Mouse (Mus musculus): Measurements from ENCODE around the gene Eef1a2. TPM values are rescaled to one million over a fixed set of nuclear protein-coding genes. Genes with fewer than 3 reads are reported as not detected.

Eef1a2 gene
- polyA plus RNA-seq (2015; fragmentation: Nextera tagmentation; extraction: Ambion mirVana), result 36.2 and 38.2 TPM in 2 replicates

DNA sequence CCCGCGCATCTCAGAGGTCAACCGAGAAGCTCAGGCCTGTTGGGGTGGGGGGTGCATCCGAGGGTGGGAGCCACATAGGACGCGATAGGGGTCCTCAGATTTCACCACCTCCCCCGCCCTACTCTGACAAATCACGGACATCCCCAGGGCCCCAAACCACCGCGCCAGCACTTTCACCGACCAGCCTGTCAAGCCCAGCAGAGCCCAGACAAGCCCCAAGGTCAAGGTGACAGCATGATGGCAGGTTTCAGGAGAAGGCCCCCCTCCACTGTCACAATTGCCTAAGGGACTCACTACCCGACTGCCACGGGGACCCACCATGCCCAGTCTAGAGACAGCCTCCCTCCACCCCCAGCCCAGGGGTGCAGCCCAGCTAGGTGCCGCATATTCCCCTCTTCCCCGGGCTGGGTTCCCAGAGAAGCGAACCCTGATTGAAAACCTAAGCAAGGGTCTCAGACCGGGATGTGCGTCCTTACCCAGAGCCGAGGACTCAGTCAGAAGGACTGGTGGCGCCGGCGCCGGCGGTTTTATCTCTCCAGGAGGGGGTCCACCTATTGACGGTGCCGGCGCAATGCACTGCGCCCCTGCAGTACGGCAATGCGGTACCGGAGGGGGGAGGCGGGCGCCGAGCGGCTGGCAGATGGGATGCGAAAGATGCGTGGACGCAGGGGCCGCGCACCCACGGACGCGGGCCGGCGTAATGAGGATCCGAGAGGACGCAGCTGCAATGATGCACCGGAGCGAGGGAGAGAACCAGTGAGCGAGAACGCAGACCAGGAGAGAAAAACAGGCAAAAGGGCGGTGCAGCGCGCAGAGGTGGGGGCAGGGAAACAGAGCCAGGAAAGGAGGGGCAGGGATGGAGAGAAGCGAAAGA is at the start of gene Eef1a2:
TSS of gene Eef1a2 (minus strand) at position 767 of the 874 bp plus-strand sequence.

DNA sequence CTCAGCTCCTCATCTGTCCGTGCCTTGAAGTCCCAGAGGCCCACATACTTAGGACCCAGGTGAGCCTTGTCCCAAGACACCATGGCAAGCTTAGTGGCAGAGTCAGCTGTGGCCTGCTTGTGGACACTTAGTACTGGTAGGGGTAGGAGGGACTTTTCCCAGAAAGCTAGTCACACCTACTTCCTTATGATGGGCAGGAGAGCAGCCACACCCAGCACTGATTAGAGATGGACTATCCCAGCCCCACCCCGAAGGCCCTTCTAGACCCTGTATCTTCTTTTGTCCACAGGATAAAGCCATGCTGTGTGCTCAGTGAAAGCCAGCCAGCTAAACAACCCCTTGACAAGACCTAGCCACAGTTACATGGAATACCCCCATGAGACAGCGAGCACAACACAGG is 45.6 kb upstream of the Eef1a2 start, which contains the start of gene Ptk6:
TSS of gene Ptk6 (minus strand) at position 368 of the 400 bp plus-strand sequence.

DNA sequence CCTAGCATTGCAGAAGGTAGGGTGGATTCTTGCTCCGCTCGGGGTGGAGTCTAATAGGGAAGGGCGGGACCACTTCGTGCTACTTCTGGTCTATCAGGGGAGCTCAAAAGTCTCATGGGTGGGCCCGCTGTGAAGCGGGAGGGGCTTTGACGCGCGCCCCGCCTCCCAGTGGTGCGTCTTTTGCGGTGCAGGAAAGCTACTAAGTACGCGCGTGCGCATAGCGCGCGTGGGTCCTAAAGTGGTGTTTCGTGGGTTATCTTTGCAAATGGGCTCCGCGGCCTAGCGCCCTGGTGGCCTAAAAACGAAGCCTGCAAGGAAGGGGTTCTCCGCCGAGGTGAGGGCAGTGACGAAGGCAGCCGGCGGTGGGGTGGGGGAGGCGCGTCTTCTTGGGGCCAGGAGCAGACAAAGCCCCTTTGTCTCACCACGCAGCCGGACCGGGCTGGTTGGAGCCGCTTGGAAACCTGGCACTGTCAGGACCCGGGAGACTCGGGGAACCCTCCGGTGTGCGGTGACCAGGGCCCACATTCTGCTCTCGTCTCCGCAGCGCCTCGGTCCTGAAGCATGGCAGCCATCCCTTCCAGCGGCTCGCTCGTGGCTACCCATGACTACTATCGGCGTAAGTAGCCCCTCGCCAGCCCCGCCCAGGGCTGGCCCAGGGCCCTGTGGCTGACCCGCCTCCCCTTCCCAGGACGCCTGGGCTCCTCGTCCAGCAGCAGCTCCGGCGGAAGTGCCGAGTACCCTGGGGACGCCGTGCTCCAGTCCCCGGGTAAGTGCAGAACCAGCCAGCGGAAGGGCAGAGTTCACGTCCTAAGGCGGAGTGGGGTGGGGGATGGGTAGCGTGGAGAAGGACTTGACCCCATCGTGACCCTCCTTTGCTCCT is 30.5 kb upstream of the Eef1a2 start, which contains the start of gene Ppdpf:
TSS of gene Ppdpf (plus strand) at position 127 of the 880 bp plus-strand sequence.

DNA sequence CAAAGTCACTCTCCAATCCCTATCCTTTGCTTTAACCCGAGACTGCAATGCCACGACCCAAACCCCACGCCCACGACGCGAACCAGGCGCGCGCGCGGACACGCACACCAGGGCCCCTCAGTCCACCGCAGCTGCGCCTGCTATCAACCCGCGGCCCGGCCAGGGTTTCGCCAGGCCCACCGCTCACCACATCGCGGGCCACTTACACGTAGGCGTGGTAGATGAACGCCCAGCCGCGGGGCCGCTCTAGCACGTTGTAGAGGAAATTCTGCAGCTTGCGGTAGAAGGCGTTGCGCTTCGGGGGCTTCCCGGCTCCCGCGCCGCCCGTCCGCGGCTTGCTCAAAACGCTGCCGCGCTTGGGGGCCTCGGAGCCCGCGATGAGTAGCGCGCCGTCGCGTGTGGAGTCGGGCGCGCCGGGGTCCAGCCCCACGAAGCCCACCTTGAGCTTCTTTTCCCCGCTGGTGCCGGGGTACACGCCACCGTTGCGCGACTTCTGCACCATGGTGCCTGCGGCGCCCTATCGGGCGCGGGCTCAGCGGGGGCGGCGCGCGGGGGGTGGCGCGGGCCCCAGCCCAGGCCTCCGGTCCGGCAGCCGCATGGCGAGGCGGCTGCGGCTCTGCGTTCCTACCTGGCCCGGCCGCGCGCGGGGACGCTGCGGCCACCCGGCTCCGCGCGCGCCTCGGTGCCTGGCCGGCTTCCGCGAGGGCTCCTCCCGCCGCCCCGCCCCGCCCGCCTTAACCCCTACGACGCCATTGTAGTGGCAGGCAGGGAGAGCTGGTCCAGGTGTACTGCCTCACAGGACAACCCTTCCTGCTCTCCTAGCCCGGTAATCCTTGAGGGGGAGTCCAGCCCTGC is 22.0 kb downstream of the Eef1a2 start, which contains the start of gene Kcnq2:
TSS of gene Kcnq2 (minus strand) at position 710 of the 855 bp plus-strand sequence.

Other genes with a start within 250 kb of the Eef1a2 start
- gene Ythdf1, start 236.1 kb downstream of the Eef1a2 start, polyA plus RNA-seq (2015; fragmentation: Nextera tagmentation; extraction: Ambion mirVana), result 49.8 and 52.6 TPM in 2 replicates
- gene Birc7, start 228.0 kb downstream of the Eef1a2 start, polyA plus RNA-seq (2015; fragmentation: Nextera tagmentation; extraction: Ambion mirVana), result not detected in 2 replicates
- gene Nkain4, start 202.3 kb downstream of the Eef1a2 start, polyA plus RNA-seq (2015; fragmentation: Nextera tagmentation; extraction: Ambion mirVana), result 129 and 136 TPM in 2 replicates
- 99.8 and 111 TPM in 2 replicates for gene Arfgap1, start 189.8 kb downstream of the Eef1a2 start, polyA plus RNA-seq (2015; fragmentation: Nextera tagmentation; extraction: Ambion mirVana)
- 0.12 and 0.42 TPM in 2 replicates for gene Col20a1, start 170.5 kb downstream of the Eef1a2 start, polyA plus RNA-seq (2015; fragmentation: Nextera tagmentation; extraction: Ambion mirVana)
- gene Chrna4, start 113.5 kb downstream of the Eef1a2 start, polyA plus RNA-seq (2015; fragmentation: Nextera tagmentation; extraction: Ambion mirVana), result 51.0 and 55.6 TPM in 2 replicates
- 33.0 and 38.9 TPM in 2 replicates for gene Kcnq2, start 21.7 kb downstream of the Eef1a2 start, polyA plus RNA-seq (2015; fragmentation: Nextera tagmentation; extraction: Ambion mirVana)
- gene Ppdpf, start 30.2 kb upstream of the Eef1a2 start, polyA plus RNA-seq (2015; fragmentation: Nextera tagmentation; extraction: Ambion mirVana), result 349 and 370 TPM in 2 replicates
- not detected in 2 replicates for gene Ptk6, start 45.8 kb upstream of the Eef1a2 start, polyA plus RNA-seq (2015; fragmentation: Nextera tagmentation; extraction: Ambion mirVana)
- gene Srms, start 56.2 kb upstream of the Eef1a2 start, polyA plus RNA-seq (2015; fragmentation: Nextera tagmentation; extraction: Ambion mirVana), result 0.11 and 0.19 TPM in 2 replicates
- 0.22 TPM in 1 of 2 replicates, not detected in the other for gene Fndc11, start 63.0 kb upstream of the Eef1a2 start, polyA plus RNA-seq (2015; fragmentation: Nextera tagmentation; extraction: Ambion mirVana)
- 0.19 and 0.21 TPM in 2 replicates for gene Helz2, start 85.0 kb upstream of the Eef1a2 start, polyA plus RNA-seq (2015; fragmentation: Nextera tagmentation; extraction: Ambion mirVana)
- gene Gmeb2, start 131.0 kb upstream of the Eef1a2 start, polyA plus RNA-seq (2015; fragmentation: Nextera tagmentation; extraction: Ambion mirVana), result 7.7 and 9.2 TPM in 2 replicates
- 1,810 and 1,899 TPM in 2 replicates for gene Stmn3, start 157.5 kb upstream of the Eef1a2 start, polyA plus RNA-seq (2015; fragmentation: Nextera tagmentation; extraction: Ambion mirVana)
- 18.6 and 30.0 TPM in 2 replicates for gene Rtel1, start 162.7 kb upstream of the Eef1a2 start, polyA plus RNA-seq (2015; fragmentation: Nextera tagmentation; extraction: Ambion mirVana)
- gene Zgpat, start 207.9 kb upstream of the Eef1a2 start, polyA plus RNA-seq (2015; fragmentation: Nextera tagmentation; extraction: Ambion mirVana), result 42.7 and 53.2 TPM in 2 replicates
- gene Arfrp1, start 208.4 kb upstream of the Eef1a2 start, polyA plus RNA-seq (2015; fragmentation: Nextera tagmentation; extraction: Ambion mirVana), result 66.6 and 66.8 TPM in 2 replicates
- gene Lime1, start 223.1 kb upstream of the Eef1a2 start, polyA plus RNA-seq (2015; fragmentation: Nextera tagmentation; extraction: Ambion mirVana), result 27.5 and 35.9 TPM in 2 replicates

All from neural tube, postnatal 0 days (tissue).